Mouse (Mus musculus) embryonic facial prominence, embryonic 15.5 days (tissue): ENCODE measurements around the gene Kncn. TPM values are rescaled to one million over a fixed set of nuclear protein-coding genes. Genes with fewer than 3 reads are reported as not detected.

Source experiments
- ATAC-seq: fragments of 200-750 bp; cut with Nextera tagmentation; 2 replicates; pipeline ENCODE4 v1.8.0; 2017; ENCODE audit warnings: low read depth, moderate TSS enrichment; ENCODE audit not compliant: insufficient number of reproducible peaks, low FRiP score, low TSS enrichment
- H3K27ac ChIP-seq: fragments of 300-500 bp; sonication (generic); replicated peaks from 2 replicates; pipeline ENCODE4 v1.5.1; 2015; ENCODE audit warnings: mild to moderate bottlenecking, inconsistent platforms
- H3K27me3 ChIP-seq: fragments of 300-500 bp; sonication (generic); 2 replicates; pipeline ENCODE4 v1.6.1; 2015; ENCODE audit warnings: inconsistent platforms
- H3K36me3 ChIP-seq: fragments of 300-500 bp; sonication (generic); 2 replicates; pipeline ENCODE4 v1.6.1; 2015; ENCODE audit warnings: mild to moderate bottlenecking, inconsistent platforms
- H3K4me1 ChIP-seq: fragments of 300-500 bp; sonication (generic); 2 replicates; pipeline ENCODE4 v1.6.1; 2015; ENCODE audit warnings: inconsistent platforms
- H3K4me2 ChIP-seq: fragments of 300-500 bp; sonication (generic); replicated peaks from 2 replicates; pipeline ENCODE4 v1.6.1; 2015; ENCODE audit warnings: mild to moderate bottlenecking, inconsistent platforms
- H3K4me3 ChIP-seq: fragments of 300-500 bp; sonication (generic); replicated peaks from 2 replicates; pipeline ENCODE4 v1.5.1; 2015; ENCODE audit warnings: mild to moderate bottlenecking, inconsistent platforms
- H3K9ac ChIP-seq: fragments of 300-500 bp; sonication (generic); 2 replicates; pipeline ENCODE4 v1.6.1; 2015; ENCODE audit warnings: inconsistent platforms
- H3K9me3 ChIP-seq: fragments of 300-500 bp; sonication (generic); replicated peaks from 2 replicates; pipeline ENCODE4 v1.6.1; 2016; ENCODE audit warnings: inconsistent platforms
- WGBS: fragments of 180-500 bp; shearing (Covaris S2); methylation state at CpG from one replicate; pipeline ENCODE4 v1.1.7; 2015; 5-methylcytosine and 5-hydroxymethylcytosine counted together
- polyA plus RNA-seq: library from polyadenylated mRNA; unstranded; fragments of >200 nt; fragmentation: Nextera tagmentation; extraction: Ambion mirVana; gene quantifications from 2 replicates; pipeline ENCODE4 v1.2.1, GENCODE M21; 2015

The Kncn gene
- polyA plus RNA-seq, 1 experiment from 2014 or later, result not detected

GRCm38 (mm10) chr4:115936646-115937045, 52.4 kb downstream of the Kncn start:
- 6% methylated on average over 20 of the region's 20 CpGs for WGBS
- H3K4me2 ChIP-seq, result peak overlapping the region; percentile 31

GRCm38 (mm10) chr4:115937061-115937976, 53.1 kb downstream of the Kncn start:
- ATAC-seq, result no peak

More at GRCm38 (mm10) chr4:115936646-115937045, 52.4 kb downstream of the Kncn start:
- H3K4me3 ChIP-seq, result peak overlapping the region; percentile 15; the same call in 1 of the 2 replicates
- no peak for ATAC-seq
- peaks cover 96% of the 10 kb centered on the region for H3K27me3 ChIP-seq
- H3K36me3 ChIP-seq, result no peaks in the 10 kb centered on the region
- no peak overlapping the region for H3K27ac ChIP-seq
- H3K9ac ChIP-seq, result no peak overlapping the region
- peaks cover 31% of the 10 kb centered on the region for H3K4me1 ChIP-seq
- no peaks in the 10 kb centered on the region for H3K9me3 ChIP-seq

GRCm38 (mm10) chr4:115938276-115939160, 54.3 kb downstream of the Kncn start:
- Histone ChIP-seq H3K4me1 (peaks cover 31% of the 10 kb centered on the region), H3K27me3 (peaks cover 96% of the 10 kb centered on the region), H3K36me3 (no peaks in the 10 kb centered on the region), H3K4me3 (peak overlapping the region; percentile 41), H3K9ac (no peak overlapping the region), H3K4me2 (peak overlapping the region; percentile 71), H3K27ac (peak overlapping the region; percentile 68), H3K9me3 (no peaks in the 10 kb centered on the region)
- ATAC-seq, result no peak
- 2% methylated on average over 37 of the region's 37 CpGs for WGBS

More at GRCm38 (mm10) chr4:115937061-115937976, 53.1 kb downstream of the Kncn start:
- Histone ChIP-seq H3K27me3 (peaks cover 96% of the 10 kb centered on the region), H3K36me3 (no peaks in the 10 kb centered on the region), H3K4me2 (peak overlapping the region; percentile 31), H3K4me3 (peak overlapping the region; percentile 41), H3K9ac (no peak overlapping the region), H3K27ac (no peak overlapping the region), H3K9me3 (no peaks in the 10 kb centered on the region), H3K4me1 (peaks cover 31% of the 10 kb centered on the region)
- 14% methylated on average over 19 of the region's 19 CpGs for WGBS

Other genes starting within 250 kb of the Kncn start
- 4.3 and 4.4 TPM in 2 replicates for gene Cyp4b1, start 236.7 kb upstream of the Kncn start, polyA plus RNA-seq
- 41.1 and 45.7 TPM in 2 replicates for gene Efcab14, start 146.7 kb upstream of the Kncn start, polyA plus RNA-seq
- 0.35 TPM in 2 replicates for gene Tex38, start 103.4 kb upstream of the Kncn start, polyA plus RNA-seq
- gene Atpaf1, start 99.6 kb upstream of the Kncn start, polyA plus RNA-seq, result 49.6 and 51.1 TPM in 2 replicates
- gene Mob3c, start 56.3 kb upstream of the Kncn start, polyA plus RNA-seq, result 14.5 and 15.5 TPM in 2 replicates
- 33.1 and 33.2 TPM in 2 replicates for gene Mknk1, start 45.2 kb upstream of the Kncn start, polyA plus RNA-seq
- 0.23 TPM in 1 of 2 replicates, not detected in the other for gene 6430628N08Rik, start 6.3 kb downstream of the Kncn start, polyA plus RNA-seq
- 3.3 TPM in 2 replicates for gene Dmbx1, start 55.5 kb downstream of the Kncn start, polyA plus RNA-seq
- 7.0 and 8.5 TPM in 2 replicates for gene Faah, start 133.5 kb downstream of the Kncn start, polyA plus RNA-seq
- 15.9 and 17.9 TPM in 2 replicates for gene Nsun4, start 169.5 kb downstream of the Kncn start, polyA plus RNA-seq
- gene Uqcrh, start 190.7 kb downstream of the Kncn start, polyA plus RNA-seq, result 472 and 502 TPM in 2 replicates
- 79.5 and 81.6 TPM in 2 replicates for gene Lrrc41, start 190.9 kb downstream of the Kncn start, polyA plus RNA-seq
- 21.8 and 23.6 TPM in 2 replicates for gene Rad54l, start 239.3 kb downstream of the Kncn start, polyA plus RNA-seq
- 61.5 and 65.2 TPM in 2 replicates for gene Pomgnt1, start 239.4 kb downstream of the Kncn start, polyA plus RNA-seq